Mouse (Mus musculus): ENCODE measurements around the gene Megf9. TPM values are rescaled to one million over a fixed set of nuclear protein-coding genes. Genes with fewer than 3 reads are reported as not detected.
A peak's percentile ranks its signal among the peaks of the same experiment; 100 is the strongest.

Megf9 gene
- total RNA-seq, 2 experiments from 2014 or later: 86.1 to 90.0 TPM

GRCm38 (mm10) chr4:70451750-70452149, 83.0 kb downstream of the Megf9 start:
- intact Hi-C loops (cut with DNase I): loop anchor here (5.0 to 10.0 kb wide), 3 partner anchors 83 to 151 kb away; partner anchors contain the start of gene Megf9
- DNase-seq: peak; percentile 32

- intact Hi-C loops (cut with DNase I): loop anchor here (5.0 to 10.0 kb wide), 3 partner anchors 85 to 153 kb away; partner anchors contain the start of gene Megf9
- DNase-seq: no peak
These were observed 85.1 kb downstream of the Megf9 start for GRCm38 (mm10) chr4:70449668-70450067.

GRCm38 (mm10) chr4:70446774-70447173, 88.0 kb downstream of the Megf9 start:
- intact Hi-C loops (cut with DNase I): no loop called here
- DNase-seq: no peak

GRCm38 (mm10) chr4:70420202-70420601, 114.6 kb downstream of the Megf9 start:
- no peak for DNase-seq
- intact Hi-C loops (cut with DNase I): no loop called here

- DNase-seq: no peak
- intact Hi-C loops (cut with DNase I): no loop called here
These were observed 122.7 kb downstream of the Megf9 start for GRCm38 (mm10) chr4:70412126-70412525.

GRCm38 (mm10) chr4:70409994-70410721, 124.6 kb downstream of the Megf9 start, which contains the start of gene Cdk5rap2:
Cdk5rap2 (minus strand) TSS chr4:70410443.
- DNase-seq: peak; percentile 96
- intact Hi-C loops (cut with DNase I): no loop called here

GRCm38 (mm10) chr4:70409456-70409855, 125.3 kb downstream of the Megf9 start:
- no peak for DNase-seq
- intact Hi-C loops (cut with DNase I): no loop called here

- DNase-seq: peak; percentile 79
- intact Hi-C loops (cut with DNase I): no loop called here
These were observed 132.5 kb downstream of the Megf9 start for GRCm38 (mm10) chr4:70402109-70402819.

- no peak for DNase-seq
- intact Hi-C loops (cut with DNase I): no loop called here
These were observed 135.3 kb downstream of the Megf9 start for GRCm38 (mm10) chr4:70399476-70399875.

- DNase-seq: no peak
- intact Hi-C loops (cut with DNase I): no loop called here
These were observed 135.7 kb downstream of the Megf9 start for GRCm38 (mm10) chr4:70399074-70399473.

GRCm38 (mm10) chr4:70398088-70398487, 136.7 kb downstream of the Megf9 start:
- intact Hi-C loops (cut with DNase I): no loop called here
- no peak for DNase-seq

- DNase-seq: no peak
- intact Hi-C loops (cut with DNase I): no loop called here
These were observed 138.1 kb downstream of the Megf9 start for GRCm38 (mm10) chr4:70396701-70397100.

- intact Hi-C loops (cut with DNase I): no loop called here
- DNase-seq: no peak
These were observed 140.1 kb downstream of the Megf9 start for GRCm38 (mm10) chr4:70394736-70395135.

GRCm38 (mm10) chr4:70391760-70392372, 142.9 kb downstream of the Megf9 start:
- intact Hi-C loops (cut with DNase I): no loop called here
- no peak for DNase-seq

- no peak for DNase-seq
- intact Hi-C loops (cut with DNase I): no loop called here
These were observed 143.7 kb downstream of the Megf9 start for GRCm38 (mm10) chr4:70391073-70391472.

GRCm38 (mm10) chr4:70386206-70386605, 148.6 kb downstream of the Megf9 start:
- intact Hi-C loops (cut with DNase I): no loop called here
- DNase-seq: no peak

- DNase-seq: peak; percentile 52
- intact Hi-C loops (cut with DNase I): no loop called here
These were observed 157.4 kb downstream of the Megf9 start for GRCm38 (mm10) chr4:70377359-70377758.
